Mouse (Mus musculus) lung, embryonic 16.5 days (tissue): ENCODE measurements around the gene Pias3. TPM values are rescaled to one million over a fixed set of nuclear protein-coding genes. Genes with fewer than 3 reads are reported as not detected.
A peak's percentile ranks its signal among the peaks of the same experiment; 100 is the strongest.
"Not testable (repeated sequence)": the region's sequence is repeated elsewhere in the genome, so short reads cannot be mapped to it uniquely, and the experiment has no call there.

Experiments
- ATAC-seq: fragments of 200-750 bp; cut with Nextera tagmentation; 2 replicates; pipeline ENCODE4 v1.8.0; 2017; ENCODE audit warnings: low read depth, mild to moderate bottlenecking, moderate library complexity
- H3K27ac ChIP-seq: fragments of 300-500 bp; sonication (generic); 2 replicates; pipeline ENCODE4 v1.5.1; 2014; ENCODE audit warnings: mild to moderate bottlenecking, control low read depth, low read length
- H3K27me3 ChIP-seq: fragments of 300-500 bp; sonication (generic); 2 replicates; pipeline ENCODE4 v1.6.1; 2014; ENCODE audit warnings: low read depth, low read length, mixed read lengths; ENCODE audit not compliant: control insufficient read depth, insufficient read depth
- H3K36me3 ChIP-seq: fragments of 300-500 bp; sonication (generic); 2 replicates; pipeline ENCODE4 v1.6.1; 2014; ENCODE audit warnings: low read length; ENCODE audit not compliant: control insufficient read depth, insufficient read depth
- H3K4me1 ChIP-seq: fragments of 300-500 bp; sonication (generic); replicated peaks from 2 replicates; pipeline ENCODE4 v1.6.1; 2014; ENCODE audit warnings: low read length, mixed read lengths; ENCODE audit not compliant: control insufficient read depth, insufficient read depth
- H3K4me2 ChIP-seq: fragments of 300-500 bp; sonication (generic); 2 replicates; pipeline ENCODE4 v1.6.1; 2014; ENCODE audit warnings: low read depth, low read length, control low read depth
- H3K4me3 ChIP-seq: fragments of 300-500 bp; sonication (generic); 2 replicates; pipeline ENCODE4 v1.5.1; 2014; ENCODE audit warnings: mild to moderate bottlenecking, low read length, control low read depth
- H3K9ac ChIP-seq: fragments of 300-500 bp; sonication (generic); 2 replicates; pipeline ENCODE4 v1.6.1; 2014; ENCODE audit warnings: low read length, control low read depth
- H3K9me3 ChIP-seq: fragments of 300-500 bp; sonication (generic); 2 replicates; pipeline ENCODE4 v1.6.1; 2016; ENCODE audit warnings: low read length; ENCODE audit not compliant: control insufficient read depth
- WGBS: fragments of 180-500 bp; shearing (Covaris S2); extraction: QIAGEN DNeasy Blood & Tissue Kit; methylation state at CpG from one replicate; pipeline ENCODE4 v1.1.7; 2014; 5-methylcytosine and 5-hydroxymethylcytosine counted together
- polyA plus RNA-seq: library from polyadenylated mRNA; unstranded; fragments of >200 nt; fragmentation: Nextera tagmentation; extraction: Ambion mirVana; gene quantifications from 2 replicates; pipeline ENCODE4 v1.2.1, GENCODE M21; 2015

Pias3 gene
- polyA plus RNA-seq: 51.9 and 52.0 TPM in 2 replicates

GRCm38 (mm10) chr3:96696198-96696765 is at the start of gene Pias3:
Pias3 (plus strand) TSS chr3:96696384.
- H3K4me3 ChIP-seq: peak within 1 kb of the TSS; percentile 89
- H3K27me3 ChIP-seq: no peaks in the 10 kb centered on the region
- peak; percentile 93 for ATAC-seq
- peak within 1 kb of the TSS; percentile 94 for H3K27ac ChIP-seq
- H3K4me1 ChIP-seq: peaks cover 20% of the 10 kb centered on the region
- H3K9ac ChIP-seq: peak within 1 kb of the TSS; percentile 92
- peak within 1 kb of the TSS; percentile 94 for H3K4me2 ChIP-seq
- under 1% methylated on average over 35 of the region's 35 CpGs for WGBS
- H3K36me3 ChIP-seq: peaks cover 7% of the 10 kb centered on the region; the same call in 1 of the 2 replicates
- H3K9me3 ChIP-seq: no peaks in the 10 kb centered on the region

- no peak overlapping the region for H3K27ac ChIP-seq
- H3K27me3 ChIP-seq: no peaks in the 10 kb centered on the region
- H3K4me3 ChIP-seq: no peak overlapping the region
- H3K36me3 ChIP-seq: peaks cover 9% of the 10 kb centered on the region; the same call in 1 of the 2 replicates
- no peaks in the 10 kb centered on the region for H3K9me3 ChIP-seq
- ATAC-seq: no peak
- no peak overlapping the region for H3K4me2 ChIP-seq
- no peak overlapping the region for H3K9ac ChIP-seq
- WGBS: 74% methylated on average over 3 of the region's 3 CpGs
- no peaks in the 10 kb centered on the region for H3K4me1 ChIP-seq
Observed at GRCm38 (mm10) chr3:96647365-96647764, 48.8 kb upstream of the Pias3 start.

GRCm38 (mm10) chr3:96660901-96661300 is 35.3 kb upstream of the Pias3 start:
- 86% methylated on average over 2 of the region's 2 CpGs for WGBS
- H3K27ac ChIP-seq: no peak overlapping the region

GRCm38 (mm10) chr3:96662731-96663316 is 33.4 kb upstream of the Pias3 start:
- ATAC-seq: peak; percentile 3; the same call in 1 of the 2 replicates
- Histone ChIP-seq H3K27ac (peak overlapping the region; percentile 42; the same call in 1 of the 2 replicates), H3K4me3 (no peak overlapping the region), H3K36me3 (no peaks in the 10 kb centered on the region), H3K4me2 (peak overlapping the region; percentile 64), H3K9ac (peak overlapping the region; percentile 37), H3K27me3 (no peaks in the 10 kb centered on the region), H3K4me1 (peaks cover 8% of the 10 kb centered on the region), H3K9me3 (no peaks in the 10 kb centered on the region)
- WGBS: 35% methylated on average over 8 of the region's 8 CpGs

More at GRCm38 (mm10) chr3:96660901-96661300, 35.3 kb upstream of the Pias3 start:
- H3K27me3 ChIP-seq: no peaks in the 10 kb centered on the region
- no peaks in the 10 kb centered on the region for H3K9me3 ChIP-seq
- no peaks in the 10 kb centered on the region for H3K36me3 ChIP-seq
- peaks cover 8% of the 10 kb centered on the region for H3K4me1 ChIP-seq
- H3K9ac ChIP-seq: no peak overlapping the region
- ATAC-seq: no peak
- no peak overlapping the region for H3K4me2 ChIP-seq
- H3K4me3 ChIP-seq: no peak overlapping the region

- Histone ChIP-seq H3K4me2 (peak overlapping the region; percentile 64), H3K36me3 (no peaks in the 10 kb centered on the region), H3K27me3 (no peaks in the 10 kb centered on the region), H3K9ac (peak overlapping the region; percentile 58), H3K27ac (peak overlapping the region; percentile 50; the same call in 1 of the 2 replicates), H3K4me3 (peak overlapping the region; percentile 37), H3K4me1 (peaks cover 8% of the 10 kb centered on the region), H3K9me3 (no peaks in the 10 kb centered on the region)
- WGBS: 6% methylated on average over 17 of the region's 18 CpGs
- peak; percentile 94 for ATAC-seq
Observed at GRCm38 (mm10) chr3:96663432-96664239, 32.5 kb upstream of the Pias3 start.

- 87% methylated on average over 7 of the region's 7 CpGs for WGBS
- not testable (repeated sequence) for H3K4me3 ChIP-seq
Observed at GRCm38 (mm10) chr3:96665732-96666363, 30.3 kb upstream of the Pias3 start.

GRCm38 (mm10) chr3:96666916-96667315 is 29.3 kb upstream of the Pias3 start:
- peaks cover 13% of the 10 kb centered on the region for H3K4me1 ChIP-seq
- ATAC-seq: no peak
- 87% methylated on average over 5 of the region's 5 CpGs for WGBS
- H3K4me2 ChIP-seq: no peak overlapping the region
- H3K9me3 ChIP-seq: no peaks in the 10 kb centered on the region
- no peak overlapping the region for H3K9ac ChIP-seq
- H3K4me3 ChIP-seq: no peak overlapping the region
- H3K27ac ChIP-seq: no peak overlapping the region
- no peaks in the 10 kb centered on the region for H3K36me3 ChIP-seq
- no peaks in the 10 kb centered on the region for H3K27me3 ChIP-seq

More at GRCm38 (mm10) chr3:96665732-96666363, 30.3 kb upstream of the Pias3 start:
- not testable (repeated sequence) for ATAC-seq, H3K9ac ChIP-seq, H3K36me3 ChIP-seq, H3K27ac ChIP-seq, H3K27me3 ChIP-seq, H3K4me2 ChIP-seq, H3K9me3 ChIP-seq
- H3K4me1 ChIP-seq: peaks cover 13% of the 10 kb centered on the region

GRCm38 (mm10) chr3:96667316-96667715 is 28.9 kb upstream of the Pias3 start:
- H3K27me3 ChIP-seq: no peaks in the 10 kb centered on the region
- H3K36me3 ChIP-seq: no peaks in the 10 kb centered on the region
- no peak overlapping the region for H3K4me2 ChIP-seq
- peaks cover 13% of the 10 kb centered on the region for H3K4me1 ChIP-seq
- no peak for ATAC-seq
- 35% methylated on average over 1 of the region's 1 CpGs for WGBS
- H3K9me3 ChIP-seq: no peaks in the 10 kb centered on the region
- no peak overlapping the region for H3K9ac ChIP-seq
- no peak overlapping the region for H3K27ac ChIP-seq
- no peak overlapping the region for H3K4me3 ChIP-seq
